Mouse (Mus musculus): Measurements from ENCODE around the gene Arap2. TPM values are rescaled to one million over a fixed set of nuclear protein-coding genes. Genes with fewer than 3 reads are reported as not detected.
A peak's percentile ranks its signal among the peaks of the same experiment; 100 is the strongest.
"Not testable (repeated sequence)": the region's sequence is repeated elsewhere in the genome, so short reads cannot be mapped to it uniquely, and the experiment has no call there.

The Arap2 gene
- polyA plus RNA-seq, 1 experiment from 2014 or later: 5.3 TPM

GRCm38 (mm10) chr5:62748168-62748567 is 17.8 kb downstream of the Arap2 start:
- H3K27ac ChIP-seq (ENCODE audit: low read length): no peak overlapping the region

GRCm38 (mm10) chr5:62743220-62743922 is 22.6 kb downstream of the Arap2 start:
- H3K27ac ChIP-seq (ENCODE audit: low read length): peak overlapping the region; percentile 45; the same call in 1 of the 2 replicates
- no peaks in the 10 kb centered on the region for H3K27me3 ChIP-seq (replicated peaks; ENCODE audit: control insufficient read depth, insufficient read depth, low read length)
- H3K9me3 ChIP-seq (ENCODE audit: control insufficient read depth, low read length): no peaks in the 10 kb centered on the region
- peak; percentile 91 for ATAC-seq
- H3K36me3 ChIP-seq (ENCODE audit: control insufficient read depth, insufficient read depth, low read length): no peaks in the 10 kb centered on the region
- H3K9ac ChIP-seq (ENCODE audit: low read depth, low read length): no peak overlapping the region
- 0 out of 2 replicates have a peak, but pooled peaks cover 5% of the 10 kb centered on the region for H3K4me1 ChIP-seq (ENCODE audit: control insufficient read depth, insufficient read depth, low read length)
- no peak overlapping the region for H3K4me3 ChIP-seq (ENCODE audit: low read length)
- WGBS: 65% methylated on average over 9 of the region's 9 CpGs
- no peak overlapping the region for H3K4me2 ChIP-seq (ENCODE audit: low read depth, low read length)

More at GRCm38 (mm10) chr5:62748168-62748567, 17.8 kb downstream of the Arap2 start:
- Histone ChIP-seq H3K4me1 (ENCODE audit: control insufficient read depth, insufficient read depth, low read length) (0 out of 2 replicates have a peak, but pooled peaks cover 5% of the 10 kb centered on the region), H3K4me3 (ENCODE audit: low read length) (no peak overlapping the region), H3K9ac (ENCODE audit: low read depth, low read length) (no peak overlapping the region), H3K4me2 (ENCODE audit: low read depth, low read length) (no peak overlapping the region), H3K36me3 (ENCODE audit: control insufficient read depth, insufficient read depth, low read length) (no peaks in the 10 kb centered on the region), H3K9me3 (ENCODE audit: control insufficient read depth, low read length) (no peaks in the 10 kb centered on the region), H3K27me3 (replicated peaks; ENCODE audit: control insufficient read depth, insufficient read depth, low read length) (no peaks in the 10 kb centered on the region)
- WGBS: 94% methylated on average over 2 of the region's 2 CpGs
- no peak for ATAC-seq

DNA sequence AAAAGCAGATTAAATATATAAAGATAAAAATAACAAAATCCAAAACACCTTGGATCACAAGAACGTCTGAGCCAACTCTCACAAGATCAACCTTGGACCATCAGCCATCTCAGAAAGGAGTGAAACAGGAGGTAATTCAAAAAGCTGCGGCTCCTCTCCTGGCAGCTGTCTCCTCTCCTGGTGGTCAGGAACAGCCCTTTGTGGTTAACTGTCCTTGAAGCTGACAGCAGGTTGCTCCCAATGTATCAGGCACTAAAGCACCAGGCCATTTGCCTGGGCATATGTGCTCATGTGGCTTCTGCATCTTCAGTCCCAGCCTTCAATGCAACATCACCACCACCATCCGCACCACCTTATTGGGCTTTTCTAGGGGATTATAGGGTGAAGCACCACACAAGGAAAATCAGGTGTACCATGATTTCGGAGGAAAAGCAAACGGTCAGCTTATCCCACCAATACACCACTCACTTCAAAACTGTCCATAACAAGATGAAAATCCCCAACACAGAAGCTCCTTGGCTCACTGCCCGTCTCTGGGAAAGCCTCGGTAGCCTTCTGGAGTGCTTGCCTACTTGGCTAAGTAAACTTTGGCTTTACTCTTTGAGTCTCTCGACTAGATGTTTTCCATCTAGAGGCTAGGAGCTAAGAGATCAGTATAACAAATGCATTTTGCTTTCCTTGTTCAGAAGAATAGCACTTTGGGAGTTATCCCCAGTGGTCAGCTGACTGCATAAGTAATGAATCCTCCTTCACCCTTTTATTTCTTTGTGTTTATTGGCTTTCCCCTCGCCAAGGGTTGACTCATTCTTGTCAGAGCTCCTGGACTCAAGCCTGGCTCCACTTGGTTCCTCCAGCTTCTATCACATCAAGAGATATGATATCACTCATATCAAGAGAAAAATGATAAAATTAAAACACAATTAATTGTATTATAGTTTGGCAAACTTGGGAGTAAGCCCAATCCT is 26.2 kb downstream of the Arap2 start:
- no peak for ATAC-seq
- Histone ChIP-seq H3K27ac (ENCODE audit: low read length) (no peak overlapping the region), H3K36me3 (ENCODE audit: control insufficient read depth, insufficient read depth, low read length) (no peaks in the 10 kb centered on the region), H3K4me2 (ENCODE audit: low read depth, low read length) (no peak overlapping the region), H3K4me1 (ENCODE audit: control insufficient read depth, insufficient read depth, low read length) (0 out of 2 replicates have a peak, but pooled peaks cover 5% of the 10 kb centered on the region), H3K27me3 (replicated peaks; ENCODE audit: control insufficient read depth, insufficient read depth, low read length) (no peaks in the 10 kb centered on the region), H3K9ac (ENCODE audit: low read depth, low read length) (no peak overlapping the region), H3K4me3 (ENCODE audit: low read length) (no peak overlapping the region), H3K9me3 (ENCODE audit: control insufficient read depth, low read length) (no peaks in the 10 kb centered on the region)
- WGBS: 70% methylated on average over 9 of the region's 9 CpGs

DNA sequence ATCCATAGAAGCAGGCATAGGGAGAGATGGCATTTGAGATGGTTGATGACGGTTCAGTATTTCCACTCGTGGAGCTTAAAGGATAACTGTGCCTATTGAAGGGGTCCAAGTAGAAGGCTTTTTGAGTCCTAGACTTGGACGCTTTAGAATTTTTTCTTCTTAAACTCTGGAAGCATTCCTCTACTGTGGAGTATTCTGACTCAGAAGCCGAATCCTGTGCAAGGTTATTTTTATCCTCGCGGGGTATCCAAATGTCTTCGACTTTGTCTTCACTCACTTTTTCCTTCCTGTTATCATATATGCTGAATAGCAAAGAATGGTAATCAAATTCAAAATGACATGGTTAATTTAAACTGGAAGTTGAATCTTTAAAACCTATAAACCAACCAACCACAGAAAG is 35.4 kb downstream of the Arap2 start:
- H3K4me1 ChIP-seq (ENCODE audit: control insufficient read depth, insufficient read depth, low read length); H3K4me2 ChIP-seq (ENCODE audit: low read depth, low read length); H3K9me3 ChIP-seq (ENCODE audit: control insufficient read depth, low read length); H3K9ac ChIP-seq (ENCODE audit: low read depth, low read length); H3K4me3 ChIP-seq (ENCODE audit: low read length); H3K27ac ChIP-seq (ENCODE audit: low read length); H3K36me3 ChIP-seq (ENCODE audit: control insufficient read depth, insufficient read depth, low read length); H3K27me3 ChIP-seq (replicated peaks; ENCODE audit: control insufficient read depth, insufficient read depth, low read length); ATAC-seq: not testable (repeated sequence)
- WGBS: 94% methylated on average over 7 of the region's 7 CpGs

DNA sequence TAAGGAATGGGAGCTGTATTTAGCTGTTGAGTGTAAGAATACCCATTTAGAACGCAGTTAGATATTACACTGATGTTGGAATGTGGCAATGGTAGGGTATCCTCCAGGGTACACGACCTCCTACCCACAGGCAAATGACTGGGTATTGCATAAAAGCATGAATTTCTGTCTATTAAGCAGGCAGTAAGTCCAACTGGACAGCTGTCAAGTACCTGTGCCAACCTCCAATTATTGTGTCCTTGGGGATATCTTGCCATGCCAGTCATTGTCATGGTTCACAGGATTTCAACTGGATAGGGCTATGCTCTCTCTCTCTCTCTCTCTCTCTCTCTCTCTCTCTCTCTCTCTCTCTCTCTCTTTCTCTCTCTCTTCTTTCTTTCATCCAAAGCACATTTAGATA is 40.4 kb downstream of the Arap2 start:
- H3K9me3 ChIP-seq (ENCODE audit: control insufficient read depth, low read length): no peaks in the 10 kb centered on the region
- no peaks in the 10 kb centered on the region for H3K36me3 ChIP-seq (ENCODE audit: control insufficient read depth, insufficient read depth, low read length)
- 81% methylated on average over 2 of the region's 2 CpGs for WGBS
- no peak for ATAC-seq
- H3K4me3 ChIP-seq (ENCODE audit: low read length): no peak overlapping the region
- H3K4me1 ChIP-seq (ENCODE audit: control insufficient read depth, insufficient read depth, low read length): no peaks in the 10 kb centered on the region
- H3K4me2 ChIP-seq (ENCODE audit: low read depth, low read length): no peak overlapping the region
- H3K27ac ChIP-seq (ENCODE audit: low read length): no peak overlapping the region
- no peaks in the 10 kb centered on the region for H3K27me3 ChIP-seq (replicated peaks; ENCODE audit: control insufficient read depth, insufficient read depth, low read length)
- no peak overlapping the region for H3K9ac ChIP-seq (ENCODE audit: low read depth, low read length)

GRCm38 (mm10) chr5:62723261-62724105 is 42.5 kb downstream of the Arap2 start:
- H3K4me1 ChIP-seq (ENCODE audit: control insufficient read depth, insufficient read depth, low read length): no peaks in the 10 kb centered on the region
- H3K4me3 ChIP-seq (ENCODE audit: low read length): no peak overlapping the region
- no peaks in the 10 kb centered on the region for H3K36me3 ChIP-seq (ENCODE audit: control insufficient read depth, insufficient read depth, low read length)
- no peak for ATAC-seq
- H3K9me3 ChIP-seq (ENCODE audit: control insufficient read depth, low read length): no peaks in the 10 kb centered on the region
- 75% methylated on average over 3 of the region's 3 CpGs for WGBS
- H3K9ac ChIP-seq (ENCODE audit: low read depth, low read length): no peak overlapping the region
- H3K4me2 ChIP-seq (ENCODE audit: low read depth, low read length): no peak overlapping the region
- H3K27me3 ChIP-seq (replicated peaks; ENCODE audit: control insufficient read depth, insufficient read depth, low read length): no peaks in the 10 kb centered on the region
- H3K27ac ChIP-seq (ENCODE audit: low read length): no peak overlapping the region

DNA sequence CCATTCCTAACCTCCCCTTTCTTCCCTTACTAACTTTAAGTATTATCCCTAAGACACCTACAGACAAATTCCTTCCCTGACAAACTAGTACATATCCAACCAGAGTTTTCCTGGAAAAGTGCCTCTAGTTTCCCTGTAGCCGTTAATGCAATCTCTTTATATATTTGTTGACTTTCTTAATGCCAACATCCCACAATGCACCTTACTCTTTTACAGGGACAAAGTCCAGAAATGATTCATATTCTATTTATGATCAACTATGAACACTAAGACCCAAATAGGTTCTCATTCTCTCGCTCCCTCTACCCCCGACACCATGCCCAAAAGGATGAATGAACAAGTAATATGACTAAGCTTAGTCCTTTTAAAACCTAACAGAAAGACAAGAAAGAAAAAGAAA is 49.5 kb downstream of the Arap2 start:
- H3K4me3 ChIP-seq (ENCODE audit: low read length): no peak overlapping the region
- no peaks in the 10 kb centered on the region for H3K36me3 ChIP-seq (ENCODE audit: control insufficient read depth, insufficient read depth, low read length)
- WGBS: 85% methylated on average over 3 of the region's 3 CpGs
- no peak overlapping the region for H3K9ac ChIP-seq (ENCODE audit: low read depth, low read length)
- ATAC-seq: no peak
- no peak overlapping the region for H3K4me2 ChIP-seq (ENCODE audit: low read depth, low read length)
- no peaks in the 10 kb centered on the region for H3K27me3 ChIP-seq (replicated peaks; ENCODE audit: control insufficient read depth, insufficient read depth, low read length)
- H3K9me3 ChIP-seq (ENCODE audit: control insufficient read depth, low read length): no peaks in the 10 kb centered on the region
- H3K27ac ChIP-seq (ENCODE audit: low read length): no peak overlapping the region
- H3K4me1 ChIP-seq (ENCODE audit: control insufficient read depth, insufficient read depth, low read length): 0 out of 2 replicates have a peak, but pooled peaks cover 3% of the 10 kb centered on the region

GRCm38 (mm10) chr5:62715977-62716376 is 50.0 kb downstream of the Arap2 start:
- Histone ChIP-seq H3K4me2 (ENCODE audit: low read depth, low read length) (no peak overlapping the region), H3K9ac (ENCODE audit: low read depth, low read length) (no peak overlapping the region), H3K9me3 (ENCODE audit: control insufficient read depth, low read length) (no peaks in the 10 kb centered on the region), H3K27ac (ENCODE audit: low read length) (no peak overlapping the region), H3K36me3 (ENCODE audit: control insufficient read depth, insufficient read depth, low read length) (no peaks in the 10 kb centered on the region), H3K27me3 (replicated peaks; ENCODE audit: control insufficient read depth, insufficient read depth, low read length) (no peaks in the 10 kb centered on the region), H3K4me1 (ENCODE audit: control insufficient read depth, insufficient read depth, low read length) (0 out of 2 replicates have a peak, but pooled peaks cover 3% of the 10 kb centered on the region), H3K4me3 (ENCODE audit: low read length) (no peak overlapping the region)
- ATAC-seq: no peak
- WGBS: 71% methylated on average over 1 of the region's 1 CpGs

DNA sequence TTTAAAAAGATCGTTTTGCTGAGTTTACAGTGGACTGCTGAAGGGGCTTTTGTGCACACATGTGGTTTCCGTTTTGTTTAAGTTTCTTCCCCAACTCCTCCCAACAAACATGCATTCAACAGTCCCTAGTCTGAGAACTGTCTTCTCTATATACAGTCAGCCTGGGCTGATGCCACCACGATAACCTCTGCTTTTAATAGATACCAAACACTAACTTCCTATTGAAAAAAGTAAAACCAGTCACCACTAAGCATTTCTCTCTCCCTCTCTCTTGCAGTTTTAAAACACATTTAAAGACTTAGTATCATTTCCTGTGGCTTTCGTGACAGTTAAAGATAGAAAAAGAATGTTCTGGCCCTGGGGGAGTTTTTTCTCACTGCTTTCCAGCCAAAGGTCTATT is 50.5 kb downstream of the Arap2 start:
- no peak for ATAC-seq
- no peaks in the 10 kb centered on the region for H3K27me3 ChIP-seq (replicated peaks; ENCODE audit: control insufficient read depth, insufficient read depth, low read length)
- no peaks in the 10 kb centered on the region for H3K36me3 ChIP-seq (ENCODE audit: control insufficient read depth, insufficient read depth, low read length)
- H3K4me2 ChIP-seq (ENCODE audit: low read depth, low read length): no peak overlapping the region
- H3K9ac ChIP-seq (ENCODE audit: low read depth, low read length): no peak overlapping the region
- 0 out of 2 replicates have a peak, but pooled peaks cover 3% of the 10 kb centered on the region for H3K4me1 ChIP-seq (ENCODE audit: control insufficient read depth, insufficient read depth, low read length)
- WGBS: 44% methylated on average over 4 of the region's 4 CpGs
- H3K9me3 ChIP-seq (ENCODE audit: control insufficient read depth, low read length): no peaks in the 10 kb centered on the region
- no peak overlapping the region for H3K27ac ChIP-seq (ENCODE audit: low read length)
- no peak overlapping the region for H3K4me3 ChIP-seq (ENCODE audit: low read length)
